In genomic region chr14:101640153-101640843, GRCm38 (mm10) we compare ENCODE assay signal across 8 mouse cellular contexts. TPM values are rescaled to one million over a fixed set of nuclear protein-coding genes. Genes with fewer than 3 reads are reported as not detected.
DNase-seq lines count a peak whose midpoint lies in the region; ATAC-seq lines count a peak whose summit lies in the region.

Gene Commd6, minus strand, starts transcription at chr14:101640686.

- peak within 1 kb of the TSS; percentile 69 for H3K9ac ChIP-seq in intestine, embryonic 14.5 days (ENCODE audit: low read length)

- peak within 1 kb of the TSS; percentile 85 for H3K4me3 ChIP-seq in intestine, embryonic 14.5 days (ENCODE audit: low read depth, low read length)

- peak; percentile 97 for ATAC-seq in intestine, embryonic 14.5 days (replicated peaks; ENCODE audit: low FRiP score, low TSS enrichment, low read depth)

- H3K9me3 ChIP-seq in intestine, embryonic 14.5 days (ENCODE audit: control insufficient read depth, low read length), result no peaks in the 10 kb centered on the region

- no peaks in the 10 kb centered on the region; the same call in 1 of the 2 replicates for H3K4me1 ChIP-seq in intestine, embryonic 14.5 days (replicated peaks; ENCODE audit: control insufficient read depth, insufficient read depth, low read length)

- peaks cover 3% of the 10 kb centered on the region; the same call in 1 of the 2 replicates for H3K36me3 ChIP-seq in intestine, embryonic 14.5 days (ENCODE audit: control insufficient read depth, insufficient read depth, low read length)

- peak within 1 kb of the TSS; percentile 83 for H3K27ac ChIP-seq in intestine, embryonic 14.5 days (ENCODE audit: low read depth)

- peak within 1 kb of the TSS; percentile 83 for H3K4me2 ChIP-seq in intestine, embryonic 14.5 days (ENCODE audit: low read length)

- 0% methylated on average over 39 of the region's 39 CpGs for WGBS in intestine, embryonic 14.5 days

- no peaks in the 10 kb centered on the region for H3K27me3 ChIP-seq in intestine, embryonic 14.5 days (replicated peaks; ENCODE audit: control insufficient read depth, insufficient read depth, low read length)

- DNase-seq in adrenal gland, adult (ENCODE audit: inconsistent age in 2 of 2, low spot score in 1 of 2), result peak; percentile 94 to 98
- DNase-seq in embryo, embryonic 10.5 days (ENCODE audit: low spot score), result peak; percentile 95
- DNase-seq in gastrocnemius, postnatal 25 days, result peak; percentile 90
- DNase-seq in intestine, embryonic 14.5 days (ENCODE audit: low spot score), result peak; percentile 97
- DNase-seq in left cerebral cortex, postnatal 14 days (ENCODE audit: low spot score in 2 of 2), result peak; percentile 92 to 94
- peak; percentile 92 for DNase-seq in mesoderm, embryonic 11.5 days (ENCODE audit: low read depth, low spot score)
- DNase-seq in right cerebral cortex, postnatal 36 days (ENCODE audit: low spot score in 2 of 2), result peak; percentile 92 to 94
- DNase-seq in yolk sac, embryonic 10.5 days (ENCODE audit: low spot score), result peak; percentile 93

- intact Hi-C loops in left cerebral cortex, postnatal 14 days (cut with DNase I), result no loop called here

RNA-seq across cellular contexts. Expression of gene Commd6, which starts in this region (rescaled TPM):
- 10 to 100 TPM; 12.7 to 14.8 TPM for total RNA-seq in gastrocnemius, postnatal 25 days (2021)
- 103 and 106 TPM in 2 replicates for polyA plus RNA-seq in intestine, embryonic 14.5 days (2014; fragmentation: Nextera tagmentation; extraction: Ambion mirVana)
- 10 to 100 TPM; 57.2 to 57.5 TPM for total RNA-seq in left cerebral cortex, postnatal 14 days (2021)

Comparison
In these comparisons a context has a peak if more than half of its experiments do, and no peak if none do; other contexts are left out.
1. Peak in every context shown above with its lines: DNase-seq, ATAC-seq, H3K4me3 ChIP-seq and H3K27ac ChIP-seq.